Mouse (Mus musculus) heart, postnatal 0 days (tissue): ENCODE results near the gene Ankrd52. TPM values are rescaled to one million over a fixed set of nuclear protein-coding genes. Genes with fewer than 3 reads are reported as not detected.
A peak's percentile ranks its signal among the peaks of the same experiment; 100 is the strongest.

Experiments
- ATAC-seq: fragments of 200-750 bp; cut with Nextera tagmentation; 2 replicates; pipeline ENCODE4 v1.8.0; 2017; ENCODE audit warnings: low read depth, moderate number of reproducible peaks, moderate library complexity; ENCODE audit not compliant: insufficient read depth
- DNase-seq: peaks from one replicate; pipeline ENCODE4 v3.0.0-alpha.2; 2016; ENCODE audit warnings: low spot score
- H3K27ac ChIP-seq: fragments of 300-500 bp; sonication (generic); 2 replicates; pipeline ENCODE4 v1.5.1; 2014; ENCODE audit warnings: low read depth, mild to moderate bottlenecking
- H3K27me3 ChIP-seq: fragments of 300-500 bp; sonication (generic); 2 replicates; pipeline ENCODE4 v1.6.1; 2014; ENCODE audit warnings: low read length, mixed read lengths; ENCODE audit not compliant: control insufficient read depth, insufficient read depth
- H3K36me3 ChIP-seq: fragments of 300-500 bp; sonication (generic); replicated peaks from 2 replicates; pipeline ENCODE4 v1.6.1; 2014; ENCODE audit warnings: low read length, mixed read lengths; ENCODE audit not compliant: control insufficient read depth, insufficient read depth
- H3K4me1 ChIP-seq: fragments of 300-500 bp; sonication (generic); 2 replicates; pipeline ENCODE4 v1.6.1; 2014; ENCODE audit warnings: antibody characterized with exemption; ENCODE audit not compliant: control insufficient read depth, insufficient read depth
- H3K4me2 ChIP-seq: fragments of 300-500 bp; sonication (generic); 2 replicates; pipeline ENCODE4 v1.6.1; 2014; ENCODE audit warnings: low read depth, mild to moderate bottlenecking, low read length, moderate library complexity
- H3K4me3 ChIP-seq: fragments of 300-500 bp; sonication (generic); 2 replicates; pipeline ENCODE4 v1.5.1; 2014; ENCODE audit warnings: low read depth, low read length
- H3K9ac ChIP-seq: fragments of 300-500 bp; sonication (generic); replicated peaks from 2 replicates; pipeline ENCODE4 v1.6.1; 2014; ENCODE audit warnings: low read depth, low read length, mixed read lengths
- H3K9me3 ChIP-seq: fragments of 300-500 bp; sonication (generic); replicated peaks from 2 replicates; pipeline ENCODE4 v1.6.1; 2016; ENCODE audit warnings: low read length; ENCODE audit not compliant: control insufficient read depth
- CTCF ChIP-seq: IDR thresholded peaks from 2 replicates; pipeline ENCODE4 v1.5.1; 2016; ENCODE audit warnings: antibody characterized with exemption, control low read depth, low read depth
- EP300 ChIP-seq: IDR thresholded peaks from 2 replicates; pipeline ENCODE4 v1.6.1; 2016; ENCODE audit warnings: antibody characterized with exemption, low read depth
- WGBS: fragments of 180-500 bp; shearing (Covaris S2); extraction: QIAGEN DNeasy Blood & Tissue Kit; methylation state at CpG from one replicate; pipeline ENCODE4 v1.1.7; 2014; 5-methylcytosine and 5-hydroxymethylcytosine counted together
- polyA plus RNA-seq: library from polyadenylated mRNA; unstranded; fragments of >200 nt; fragmentation: Nextera tagmentation; extraction: Ambion mirVana; gene quantifications from 2 replicates; pipeline ENCODE4 v1.2.1, GENCODE M21; 2015
- total RNA-seq: library from RNA; depleted of rRNA; stranded (reverse); fragments of >200 nt; gene quantifications from 2 replicates; pipeline ENCODE4 v1.2.3, GENCODE M21; 2014; ENCODE audit warnings: low replicate concordance

The Ankrd52 gene
- total and polyA plus RNA-seq, 2 experiments from 2014 or later, result 4.5 to 17.6 TPM

DNA sequence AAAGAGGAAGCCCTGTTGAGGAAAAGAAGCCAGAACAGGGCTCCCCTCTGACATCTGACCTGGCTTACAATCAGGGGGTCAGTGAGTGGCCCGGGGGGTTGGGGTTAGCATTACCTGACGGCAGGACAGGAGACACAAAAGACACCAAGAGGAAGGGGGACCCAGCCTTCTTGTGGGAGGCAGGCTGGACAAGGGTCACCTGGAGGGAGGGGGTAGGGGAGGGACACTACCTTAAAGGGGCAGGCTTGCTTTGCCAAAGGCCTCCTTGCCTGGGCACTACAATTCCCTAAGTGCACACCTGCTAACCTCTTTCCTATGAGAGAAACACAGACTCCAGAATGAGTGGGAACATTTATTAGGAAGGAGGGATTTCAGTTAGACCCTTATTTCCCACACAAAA, 24.1 kb downstream of the Ankrd52 start, which contains the start of gene Slc39a5:
Gene Slc39a5 (minus strand): TSS at position 174 of the 400 bp plus-strand sequence.
- no peak within 1 kb of the TSS for H3K4me3 ChIP-seq
- H3K27me3 ChIP-seq, result no peaks in the 10 kb centered on the region
- H3K27ac ChIP-seq, result no peak within 1 kb of the TSS
- DNase-seq (no peak), ATAC-seq (no peak)
- no peaks in the 10 kb centered on the region; the same call in 1 of the 2 replicates for H3K36me3 ChIP-seq
- H3K4me2 ChIP-seq, result no peak within 1 kb of the TSS
- no peak within 1 kb of the TSS for H3K9ac ChIP-seq
- no peaks in the 10 kb centered on the region for H3K4me1 ChIP-seq
- H3K9me3 ChIP-seq, result no peaks in the 10 kb centered on the region
- TF ChIP-seq CTCF, result no peak
- TF ChIP-seq EP300, result no peak
- 26% methylated on average over 2 of the region's 2 CpGs for WGBS

DNA sequence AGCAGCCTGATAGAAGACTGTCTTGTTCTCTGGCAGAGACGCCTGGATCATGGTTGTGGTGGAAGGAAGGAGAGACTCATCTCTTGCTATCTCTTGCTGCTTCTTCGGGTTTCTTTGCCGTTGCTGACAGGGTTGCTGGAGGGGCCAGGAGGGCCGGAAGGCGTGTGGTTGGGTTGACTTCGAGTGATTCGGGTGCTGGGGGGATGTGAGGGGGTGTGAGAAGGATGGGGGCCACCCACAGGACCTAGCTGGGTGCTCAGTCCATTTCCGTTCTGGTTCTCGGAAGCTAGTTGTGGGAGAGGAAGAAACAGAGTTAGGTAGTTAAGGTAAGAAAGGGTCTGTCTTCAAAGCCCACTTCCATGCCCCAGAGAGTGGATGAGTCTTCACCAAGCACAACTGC, 24.7 kb downstream of the Ankrd52 start:
- 73% methylated on average over 9 of the region's 9 CpGs for WGBS

DNA sequence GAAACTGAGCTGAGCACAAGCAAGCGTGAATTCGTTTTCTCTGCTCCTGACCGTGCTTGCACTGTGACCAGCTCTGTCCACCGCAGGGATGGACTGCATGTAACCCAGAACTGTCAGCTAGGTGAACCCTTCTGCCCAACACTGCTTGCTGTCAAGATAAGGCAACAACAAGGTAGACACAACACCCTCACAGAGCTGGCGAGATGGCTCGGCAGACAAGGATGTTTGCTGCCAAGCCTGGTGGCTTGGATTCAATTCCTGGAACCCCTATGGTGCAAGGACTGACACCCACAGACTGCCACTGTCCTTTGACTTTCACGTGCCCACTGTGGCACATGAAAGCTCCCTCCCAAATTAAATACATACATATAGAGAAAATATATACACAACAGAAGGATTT, 27.0 kb downstream of the Ankrd52 start:
- no peak for TF ChIP-seq CTCF
- no peak for TF ChIP-seq EP300
- H3K9me3 ChIP-seq, result no peaks in the 10 kb centered on the region
- no peak overlapping the region for H3K9ac ChIP-seq
- DNase-seq (no peak), ATAC-seq (no peak)
- H3K36me3 ChIP-seq, result peaks cover 8% of the 10 kb centered on the region; the same call in 1 of the 2 replicates
- no peak overlapping the region for H3K4me3 ChIP-seq
- peaks cover 3% of the 10 kb centered on the region; the same call in 1 of the 2 replicates for H3K4me1 ChIP-seq
- no peak overlapping the region for H3K27ac ChIP-seq
- H3K27me3 ChIP-seq, result no peaks in the 10 kb centered on the region
- H3K4me2 ChIP-seq, result no peak overlapping the region
- WGBS, result 78% methylated on average over 7 of the region's 7 CpGs

More for the DNA sequence above, 24.7 kb downstream of the Ankrd52 start:
- Histone ChIP-seq H3K4me3 (no peak overlapping the region), H3K27me3 (no peaks in the 10 kb centered on the region), H3K9ac (no peak overlapping the region), H3K9me3 (no peaks in the 10 kb centered on the region), H3K4me2 (no peak overlapping the region), H3K36me3 (no peaks in the 10 kb centered on the region; the same call in 1 of the 2 replicates), H3K27ac (no peak overlapping the region), H3K4me1 (no peaks in the 10 kb centered on the region)
- DNase-seq (no peak), ATAC-seq (no peak)
- TF ChIP-seq EP300 (no peak), CTCF (no peak)

DNA sequence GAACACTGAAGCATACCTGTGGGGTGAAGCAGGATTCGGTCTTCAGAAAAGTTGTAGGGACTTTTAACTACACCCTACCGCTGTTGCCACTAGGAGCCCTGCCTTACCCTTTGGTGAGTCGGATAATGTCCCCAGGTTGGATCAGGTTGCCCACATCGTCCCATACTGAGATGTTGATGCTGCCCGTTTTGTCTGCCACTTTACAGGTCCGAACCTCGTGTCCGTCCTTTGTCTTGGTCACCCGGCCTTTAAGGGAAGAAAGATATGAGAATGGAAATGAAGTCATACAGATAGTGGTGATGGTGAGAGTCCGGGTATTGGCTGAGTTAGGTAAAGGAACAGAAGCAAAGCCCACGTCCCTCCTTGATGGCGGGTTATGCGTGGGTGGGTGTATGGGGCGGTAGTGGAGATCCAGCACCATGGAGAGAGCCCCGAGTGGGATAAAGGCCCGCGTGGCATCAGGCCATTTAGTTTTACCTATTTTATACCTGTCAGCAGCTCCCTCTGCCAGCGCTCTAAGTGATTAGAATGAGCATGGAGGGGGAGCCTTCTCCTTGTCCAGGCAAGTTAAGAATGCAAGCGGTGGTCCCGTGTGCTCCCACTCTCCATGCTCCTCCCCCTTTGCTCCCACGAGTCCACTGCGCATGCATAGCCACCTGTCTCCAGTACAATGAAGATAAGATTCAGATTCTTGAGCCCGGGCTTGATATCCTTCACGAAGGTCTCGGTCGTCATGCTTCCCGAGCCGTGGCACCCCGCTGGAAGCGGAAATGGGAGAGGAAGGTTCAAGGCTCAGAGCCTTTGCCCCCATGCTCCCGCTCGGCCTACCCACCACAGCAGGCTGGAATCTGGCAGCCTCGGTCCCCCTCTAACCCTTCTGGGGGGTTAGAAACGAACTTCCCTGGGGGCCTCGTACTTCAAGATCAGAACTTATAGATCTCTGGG, 31.9 kb downstream of the Ankrd52 start:
- peaks cover 13% of the 10 kb centered on the region for H3K4me1 ChIP-seq
- no peak for ATAC-seq
- H3K27me3 ChIP-seq, result no peaks in the 10 kb centered on the region
- H3K27ac ChIP-seq, result peak overlapping the region; percentile 65
- no peak for TF ChIP-seq CTCF
- TF ChIP-seq EP300, result no peak
- 15% methylated on average over 35 of the region's 35 CpGs for WGBS
- peak overlapping the region; percentile 73 for H3K9ac ChIP-seq
- peak overlapping the region; percentile 74 for H3K4me3 ChIP-seq
- peak overlapping the region; percentile 95 for H3K4me2 ChIP-seq
- H3K9me3 ChIP-seq, result no peaks in the 10 kb centered on the region
- H3K36me3 ChIP-seq, result peaks cover 8% of the 10 kb centered on the region
- peak; percentile 10 for DNase-seq

DNA sequence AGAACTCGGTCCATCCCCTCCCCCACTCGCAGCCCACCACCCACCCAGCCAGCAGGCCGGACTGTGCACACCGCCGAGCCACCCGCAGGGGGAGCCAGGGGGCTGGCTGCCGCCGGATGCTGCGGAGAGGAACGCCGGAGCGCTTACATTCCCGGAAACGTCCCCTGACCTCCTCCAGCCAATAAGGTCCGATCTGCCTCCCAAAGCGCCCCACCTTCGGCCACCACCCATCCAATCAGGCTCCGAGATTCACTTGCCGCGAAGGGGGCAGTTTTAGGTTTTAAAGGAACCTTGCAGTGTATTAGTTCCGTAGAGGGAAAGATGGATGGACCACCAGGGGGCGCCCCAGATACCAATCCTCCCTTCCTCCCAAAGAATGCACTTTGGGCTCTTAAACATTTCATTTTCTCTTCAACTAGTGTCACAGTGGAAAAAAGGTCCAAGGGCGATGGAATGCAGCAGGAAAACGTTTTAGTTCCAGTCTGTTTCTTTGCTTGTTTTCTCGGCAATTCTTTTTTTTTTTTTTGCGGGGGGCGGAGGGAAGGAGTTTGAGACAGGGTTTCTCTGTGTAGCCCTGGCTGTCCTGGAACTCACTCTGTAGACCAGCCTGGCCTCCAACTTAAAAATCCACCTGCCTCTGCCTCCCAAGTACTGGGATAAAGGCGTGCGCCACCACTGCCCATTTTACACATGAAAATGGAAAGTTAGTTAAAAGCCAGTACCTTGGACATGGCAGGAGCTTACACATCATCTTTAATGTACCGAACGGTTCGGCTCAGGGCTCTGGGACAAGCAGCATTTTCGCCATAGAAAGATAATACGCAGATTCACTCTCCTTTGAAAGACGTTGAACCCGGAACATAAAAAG, 33.0 kb downstream of the Ankrd52 start:
- peaks cover 13% of the 10 kb centered on the region for H3K4me1 ChIP-seq
- peak overlapping the region; percentile 95 for H3K4me2 ChIP-seq
- DNase-seq (peak; percentile 99), ATAC-seq (peak; percentile 90)
- H3K27ac ChIP-seq, result peak overlapping the region; percentile 90
- H3K9ac ChIP-seq, result peak overlapping the region; percentile 73
- H3K27me3 ChIP-seq, result no peaks in the 10 kb centered on the region
- 4% methylated on average over 36 of the region's 36 CpGs for WGBS
- peaks cover 13% of the 10 kb centered on the region for H3K36me3 ChIP-seq
- H3K4me3 ChIP-seq, result peak overlapping the region; percentile 92
- peak; percentile 53 for TF ChIP-seq CTCF
- TF ChIP-seq EP300, result no peak; the same call in 1 of the 2 replicates
- no peaks in the 10 kb centered on the region for H3K9me3 ChIP-seq
